Comparison of ENCODE assay signal across 9 mouse cellular contexts in genomic region chr4:138272011-138272997, GRCm38 (mm10). TPM values are rescaled to one million over a fixed set of nuclear protein-coding genes. Genes with fewer than 3 reads are reported as not detected.
DNase-seq lines count a peak whose midpoint lies in the region; ATAC-seq lines count a peak whose summit lies in the region.
"Had no signal": no experiment of that assay in that cellular context is flagged by ENCODE, and none has a peak within 500 bp of the region (broad histone marks: within the 10 kb centered on the region; RNA-seq: fewer than 3 reads in every experiment).

No protein-coding gene starts in this region.

- no peak overlapping the region for H3K9ac ChIP-seq in hindbrain, embryonic 14.5 days
- H3K9ac ChIP-seq in hindbrain, embryonic 11.5 days (ENCODE audit: low read depth, low read length), result no peak overlapping the region

- H3K4me1 ChIP-seq in hindbrain, embryonic 14.5 days (replicated peaks; ENCODE audit: control insufficient read depth, insufficient read depth, low read length), result no peaks in the 10 kb centered on the region
- no peaks in the 10 kb centered on the region for H3K4me1 ChIP-seq in hindbrain, embryonic 11.5 days (replicated peaks; ENCODE audit: control insufficient read depth, insufficient read depth, low read length)

- no peak overlapping the region for H3K4me3 ChIP-seq in hindbrain, embryonic 14.5 days (replicated peaks; ENCODE audit: low read length)
- H3K4me3 ChIP-seq in hindbrain, embryonic 11.5 days (ENCODE audit: low read depth, low read length), result no peak overlapping the region
- H3K4me3 ChIP-seq: erythroblast, embryonic 14.5 days had no signal

- peak; percentile 53 for DNase-seq in hindbrain, embryonic 14.5 days (ENCODE audit: low spot score)
- no peak for DNase-seq in hindbrain, embryonic 11.5 days (ENCODE audit: low spot score)
- peak; percentile 91 for DNase-seq in brain, adult 2 months (ENCODE audit: low read depth, low spot score)
- peak; percentile 53 for DNase-seq in heart, postnatal 4 days
- peak; percentile 77 for DNase-seq in lung, postnatal 10 days
- DNase-seq in adrenal gland, postnatal 25 days, result no peak
- no peak for DNase-seq in embryo, embryonic 9.5 days (ENCODE audit: extremely low spot score)
- DNase-seq in spleen, postnatal 14 days (ENCODE audit: low spot score in 2 of 2), result no peak

- no peaks in the 10 kb centered on the region for H3K36me3 ChIP-seq in hindbrain, embryonic 14.5 days (replicated peaks; ENCODE audit: control insufficient read depth, insufficient read depth)
- H3K36me3 ChIP-seq in hindbrain, embryonic 11.5 days (ENCODE audit: control insufficient read depth, insufficient read depth, low read length), result no peaks in the 10 kb centered on the region

- WGBS in hindbrain, embryonic 14.5 days, result 67% methylated on average over 14 of the region's 14 CpGs
- 74% methylated on average over 14 of the region's 14 CpGs for WGBS in hindbrain, embryonic 11.5 days

- ATAC-seq in hindbrain, embryonic 14.5 days (ENCODE audit: low FRiP score), result peak; percentile 37; the same call in 1 of the 2 replicates
- ATAC-seq in hindbrain, embryonic 11.5 days (ENCODE audit: low FRiP score), result no peak

- H3K27ac ChIP-seq in hindbrain, embryonic 14.5 days, result no peak overlapping the region
- no peak overlapping the region for H3K27ac ChIP-seq in hindbrain, embryonic 11.5 days (ENCODE audit: low read depth, low read length)

- H3K9me3 ChIP-seq in hindbrain, embryonic 14.5 days (ENCODE audit: control insufficient read depth, low read length), result no peaks in the 10 kb centered on the region
- H3K9me3 ChIP-seq in hindbrain, embryonic 11.5 days (ENCODE audit: control insufficient read depth, low read length), result no peaks in the 10 kb centered on the region

- no peak overlapping the region for H3K4me2 ChIP-seq in hindbrain, embryonic 14.5 days (replicated peaks)
- H3K4me2 ChIP-seq in hindbrain, embryonic 11.5 days (replicated peaks; ENCODE audit: low read depth, low read length), result no peak overlapping the region

- H3K27me3 ChIP-seq in hindbrain, embryonic 14.5 days (ENCODE audit: control insufficient read depth, insufficient read depth, low read length), result no peaks in the 10 kb centered on the region
- no peaks in the 10 kb centered on the region for H3K27me3 ChIP-seq in hindbrain, embryonic 11.5 days (ENCODE audit: control insufficient read depth, insufficient read depth, low read length)

RNA-seq across cellular contexts. Expression of gene Kif17, which starts 22.1 kb away (rescaled TPM):
- 2.7 and 3.2 TPM in 2 replicates for polyA plus RNA-seq in hindbrain, embryonic 14.5 days (2014; fragmentation: Nextera tagmentation; extraction: Ambion mirVana)
- 0.25 and 0.31 TPM in 2 replicates for polyA plus RNA-seq in hindbrain, embryonic 11.5 days (2014; fragmentation: Nextera tagmentation; extraction: Ambion mirVana)
- total RNA-seq in heart, postnatal 4 days (2021), result under 1 TPM; 0.14 to 0.23 TPM
- total RNA-seq in adrenal gland, postnatal 25 days (2021), result 2.4 and 4.3 TPM in 2 replicates

RNA-seq across cellular contexts. Expression of gene Sh2d5, which starts 22.1 kb away (rescaled TPM):
- polyA plus RNA-seq in hindbrain, embryonic 14.5 days (2014; fragmentation: Nextera tagmentation; extraction: Ambion mirVana), result 12.0 and 13.1 TPM in 2 replicates
- 1.8 and 2.9 TPM in 2 replicates for polyA plus RNA-seq in hindbrain, embryonic 11.5 days (2014; fragmentation: Nextera tagmentation; extraction: Ambion mirVana)
- under 1 TPM; 0.29 to 0.36 TPM for total RNA-seq in heart, postnatal 4 days (2021)
- 2.1 and 2.3 TPM in 2 replicates for total RNA-seq in adrenal gland, postnatal 25 days (2021)

RNA-seq across cellular contexts. Expression of gene Ddost, which starts 32.2 kb away (rescaled TPM):
- polyA plus RNA-seq in hindbrain, embryonic 14.5 days (2014; fragmentation: Nextera tagmentation; extraction: Ambion mirVana), result 197 and 208 TPM in 2 replicates
- polyA plus RNA-seq in hindbrain, embryonic 11.5 days (2014; fragmentation: Nextera tagmentation; extraction: Ambion mirVana), result 214 and 227 TPM in 2 replicates
- total RNA-seq in heart, postnatal 4 days (2021), result 100 to 1,000 TPM; 104 to 105 TPM
- total RNA-seq in adrenal gland, postnatal 25 days (2021), result 105 and 106 TPM in 2 replicates

RNA-seq across cellular contexts. Expression of gene Pink1, which starts 53.8 kb away (rescaled TPM):
- polyA plus RNA-seq in hindbrain, embryonic 14.5 days (2014; fragmentation: Nextera tagmentation; extraction: Ambion mirVana), result 53.4 and 57.4 TPM in 2 replicates
- polyA plus RNA-seq in hindbrain, embryonic 11.5 days (2014; fragmentation: Nextera tagmentation; extraction: Ambion mirVana), result 19.9 and 24.5 TPM in 2 replicates
- total RNA-seq in heart, postnatal 4 days (2021), result 100 to 1,000 TPM; 163 to 177 TPM
- total RNA-seq in adrenal gland, postnatal 25 days (2021), result 161 and 201 TPM in 2 replicates

RNA-seq across cellular contexts. Expression of gene Hp1bp3, which starts 56.2 kb away (rescaled TPM):
- polyA plus RNA-seq in hindbrain, embryonic 14.5 days (2014; fragmentation: Nextera tagmentation; extraction: Ambion mirVana), result 195 and 200 TPM in 2 replicates
- 179 and 183 TPM in 2 replicates for polyA plus RNA-seq in hindbrain, embryonic 11.5 days (2014; fragmentation: Nextera tagmentation; extraction: Ambion mirVana)
- total RNA-seq in heart, postnatal 4 days (2021), result 100 to 1,000 TPM in 1 of 2 experiments, 10 to 100 TPM in 1; 93.7 to 102 TPM
- 214 and 265 TPM in 2 replicates for total RNA-seq in adrenal gland, postnatal 25 days (2021)

Comparison
In these comparisons a context has a peak if more than half of its experiments do, and no peak if none do; other contexts are left out.
1. DNase-seq: peak in hindbrain, embryonic 14.5 days (single experiment), brain, adult 2 months (single experiment), heart, postnatal 4 days (single experiment) and lung, postnatal 10 days (single experiment); none in hindbrain, embryonic 11.5 days (single experiment), adrenal gland, postnatal 25 days (single experiment), embryo, embryonic 9.5 days (single experiment) and spleen, postnatal 14 days (0 of 2).